Mouse (Mus musculus): ENCODE measurements at regions not wholly inside any gene's neighbourhood (a gene's known extent, or its start where the extent isn't known, plus 50 kb on each side); places are given as distances from the start of the nearest gene placed in this dataset.

- TF ChIP-seq CTCF (IDR thresholded peaks at IDR 0.05; ENCODE audit: extremely low read depth, insufficient read depth, insufficient read length, insufficient replicate concordance) (no peak), POLR2A (IDR thresholded peaks at IDR 0.05; ENCODE audit: low read depth, low read length) (no peak)
Measured at GRCm38 (mm10) chr2:137204274-137204850, 87.9 kb upstream of the Jag1 start.
